Mouse (Mus musculus) activated CD4-positive, CD25-positive, alpha-beta regulatory T cell, adult 4 months (primary cell): Measurements from ENCODE around the gene Fga. TPM values are rescaled to one million over a fixed set of nuclear protein-coding genes. Genes with fewer than 3 reads are reported as not detected.
A peak's percentile ranks its signal among the peaks of the same experiment; 100 is the strongest.

Experiments
- ATAC-seq: one replicate; pipeline ENCODE4 v1.8.0; 2017
- polyA plus RNA-seq, 2 experiments: library from polyadenylated mRNA; unstranded; fragments of 100-300 nt; shearing (Covaris generic); gene quantifications; one replicate each; pipeline ENCODE4 v1.2.1; 2017

The Fga gene
- polyA plus RNA-seq, 2 experiments from 2014 or later, result not detected

DNA sequence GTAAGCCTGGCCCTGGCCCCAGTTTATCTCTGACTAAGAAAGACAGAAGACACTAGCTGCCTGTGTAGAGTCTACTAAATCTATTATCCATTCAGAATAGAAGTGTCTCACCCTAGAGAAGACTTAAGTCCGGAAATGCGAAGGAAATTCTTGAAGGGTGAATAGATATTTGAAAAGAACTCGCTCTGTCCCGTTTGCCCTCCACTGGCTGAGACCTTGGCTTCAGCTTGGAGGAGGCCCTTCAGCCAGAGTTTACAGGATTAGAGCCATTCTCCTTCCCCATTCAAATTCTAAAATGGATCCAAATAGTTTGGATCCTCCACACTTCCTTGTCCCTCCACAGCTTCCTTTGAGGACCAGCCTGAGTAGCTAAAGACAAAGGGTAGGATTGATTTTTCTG is 4.5 kb downstream of the Fga start:
- ATAC-seq, result no peak

DNA sequence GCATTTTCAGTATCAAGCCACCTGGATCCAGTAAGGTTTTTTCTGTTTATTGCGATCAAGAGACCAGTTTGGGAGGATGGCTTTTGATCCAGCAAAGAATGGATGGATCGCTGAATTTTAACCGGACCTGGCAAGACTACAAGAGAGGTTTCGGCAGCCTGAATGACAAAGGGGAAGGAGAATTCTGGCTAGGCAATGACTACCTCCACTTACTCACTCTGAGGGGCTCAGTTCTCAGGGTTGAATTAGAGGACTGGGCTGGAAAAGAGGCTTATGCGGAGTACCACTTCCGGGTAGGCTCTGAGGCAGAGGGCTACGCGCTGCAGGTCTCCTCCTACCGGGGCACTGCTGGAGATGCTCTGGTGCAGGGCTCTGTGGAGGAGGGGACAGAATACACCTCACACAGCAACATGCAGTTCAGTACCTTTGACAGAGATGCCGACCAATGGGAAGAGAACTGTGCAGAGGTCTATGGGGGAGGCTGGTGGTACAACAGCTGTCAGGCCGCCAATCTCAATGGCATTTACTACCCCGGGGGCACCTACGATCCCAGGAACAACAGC is 7.0 kb downstream of the Fga start:
- no peak for ATAC-seq

GRCm38 (mm10) chr3:83033801-83034200 is 7.9 kb downstream of the Fga start:
- no peak for ATAC-seq

DNA sequence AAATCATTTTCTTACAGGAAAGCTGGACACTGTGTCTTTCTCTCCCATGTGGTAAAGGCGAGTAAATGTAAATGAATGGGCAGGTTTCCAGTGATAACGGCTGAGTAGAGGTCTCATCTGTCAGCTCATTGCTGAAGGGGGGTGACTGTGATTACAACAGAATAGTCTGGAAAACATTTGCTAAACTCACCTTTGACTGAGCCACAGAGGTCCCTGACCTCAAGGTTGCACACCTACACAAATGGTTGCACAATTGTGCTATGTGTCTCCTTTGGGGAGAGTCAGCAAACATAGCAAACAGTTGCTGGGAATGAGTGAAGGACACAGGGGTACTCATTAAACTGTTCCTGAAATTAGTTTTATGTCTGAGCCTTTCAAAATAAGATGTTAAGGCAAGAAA is 13.0 kb downstream of the Fga start:
- no peak for ATAC-seq

GRCm38 (mm10) chr3:83039666-83040065 is 13.8 kb downstream of the Fga start:
- no peak for ATAC-seq

DNA sequence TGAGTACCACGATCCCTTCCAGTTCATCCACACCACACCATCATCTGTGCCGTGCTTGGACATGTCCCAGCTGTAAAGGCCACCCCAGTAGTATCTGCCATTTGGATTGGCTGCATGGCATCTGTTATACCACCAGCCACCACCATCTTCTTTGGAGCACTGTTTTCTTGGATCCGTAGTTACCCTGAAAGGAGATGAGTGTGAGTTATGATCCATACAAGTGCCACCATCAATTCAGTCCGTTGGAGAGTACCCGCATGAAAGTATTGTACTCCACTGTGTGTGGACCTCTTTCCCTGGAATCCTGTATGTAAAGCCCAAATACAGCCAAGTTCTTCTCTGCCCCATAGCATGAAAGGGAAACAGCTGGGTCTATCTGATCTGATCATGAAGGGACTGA is 16.6 kb downstream of the Fga start:
- ATAC-seq, result no peak

- ATAC-seq, result no peak
Observed at GRCm38 (mm10) chr3:83046649-83047048, 20.8 kb downstream of the Fga start.

DNA sequence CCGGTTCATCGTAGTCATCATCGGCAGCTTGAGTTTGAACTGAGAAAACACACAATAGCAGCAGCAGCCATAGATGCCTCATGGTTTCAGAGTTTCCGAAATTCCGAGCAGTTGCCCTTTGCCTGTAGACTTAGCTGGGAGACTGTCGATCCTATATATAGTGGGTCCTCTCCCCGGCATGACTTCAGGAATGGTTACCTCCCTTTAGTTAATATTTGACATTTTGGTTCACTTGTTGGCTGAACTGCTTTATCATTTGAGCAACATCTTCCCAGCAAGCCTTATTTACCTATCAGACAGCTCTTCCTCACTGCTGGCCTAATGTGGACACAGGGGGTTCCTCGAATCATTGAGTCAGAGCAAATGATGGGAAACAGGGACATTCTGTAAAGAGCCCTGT is 23.8 kb downstream of the Fga start, which contains the start of gene Fgb:
Gene Fgb, minus strand, starts transcription at position 184 of the 400 bp plus-strand sequence.
- ATAC-seq, result no peak

- no peak for ATAC-seq
Observed at GRCm38 (mm10) chr3:83050661-83051060, 24.8 kb downstream of the Fga start.

DNA sequence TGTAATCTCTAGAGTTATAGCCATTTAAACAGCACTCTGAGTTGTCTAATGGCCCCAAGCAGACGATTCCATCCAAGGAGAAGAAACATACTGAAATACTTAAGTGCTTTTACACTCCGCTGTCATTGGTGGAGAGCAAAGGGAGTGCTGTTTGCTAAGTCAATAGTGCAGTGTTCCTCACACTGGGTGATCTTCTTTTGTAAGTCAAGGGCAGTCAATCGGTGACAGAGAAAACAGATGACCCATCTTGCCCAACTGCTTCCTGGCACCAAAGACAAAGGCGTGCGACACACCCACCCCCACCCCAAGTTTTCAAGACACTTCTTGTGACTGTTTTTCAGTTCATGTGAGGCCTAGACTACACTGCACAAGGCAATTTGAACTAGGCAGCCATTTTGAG is 26.2 kb downstream of the Fga start:
- ATAC-seq, result no peak

- no peak for ATAC-seq
Observed at GRCm38 (mm10) chr3:83053126-83053525, 27.2 kb downstream of the Fga start.

GRCm38 (mm10) chr3:83053758-83054157 is 27.9 kb downstream of the Fga start:
- ATAC-seq, result no peak

- ATAC-seq, result peak; percentile 6
Observed at GRCm38 (mm10) chr3:83054759-83055158, 28.9 kb downstream of the Fga start.

GRCm38 (mm10) chr3:83055281-83056038 is 29.6 kb downstream of the Fga start, which contains the start of gene Plrg1:
TSS of gene Plrg1 (plus strand) at chr3:83055522.
- ATAC-seq, result peak; percentile 93

DNA sequence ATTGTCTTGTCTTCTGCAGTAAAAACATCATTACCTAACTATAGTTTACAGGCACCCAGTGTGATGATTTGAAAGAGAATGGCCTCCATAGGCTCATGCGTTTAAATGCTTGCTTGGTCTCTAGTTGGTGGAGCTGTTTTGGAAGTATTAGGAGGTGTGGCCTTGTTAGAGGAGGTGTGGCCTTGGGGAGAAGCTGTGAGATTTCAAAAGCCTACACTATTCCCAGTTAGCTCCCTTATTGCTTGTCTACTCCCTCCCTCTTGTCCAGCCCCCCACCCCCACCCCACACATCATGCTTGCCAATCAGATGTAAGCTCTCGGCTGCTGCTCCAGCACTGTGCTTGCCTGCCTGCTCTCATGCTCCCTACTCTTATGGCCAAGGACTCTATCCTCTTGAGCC is 31.2 kb downstream of the Fga start:
- ATAC-seq, result no peak

DNA sequence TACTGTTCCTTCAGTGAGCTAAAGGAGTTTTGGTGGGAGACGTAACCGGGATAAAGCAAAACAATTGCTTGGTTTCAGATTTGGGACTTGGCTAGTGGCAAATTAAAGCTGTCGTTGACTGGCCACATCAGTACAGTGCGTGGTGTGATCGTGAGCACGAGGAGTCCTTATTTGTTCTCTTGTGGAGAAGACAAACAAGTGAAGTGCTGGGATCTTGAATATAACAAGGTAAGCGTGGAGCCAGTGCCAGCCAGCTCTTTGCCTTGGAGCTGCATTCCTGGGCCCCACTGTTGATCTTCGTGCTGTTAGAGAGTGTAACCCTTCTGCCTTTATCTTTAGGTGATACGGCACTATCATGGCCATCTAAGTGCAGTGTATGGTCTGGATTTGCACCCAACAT is 42.0 kb downstream of the Fga start:
- ATAC-seq, result no peak

DNA sequence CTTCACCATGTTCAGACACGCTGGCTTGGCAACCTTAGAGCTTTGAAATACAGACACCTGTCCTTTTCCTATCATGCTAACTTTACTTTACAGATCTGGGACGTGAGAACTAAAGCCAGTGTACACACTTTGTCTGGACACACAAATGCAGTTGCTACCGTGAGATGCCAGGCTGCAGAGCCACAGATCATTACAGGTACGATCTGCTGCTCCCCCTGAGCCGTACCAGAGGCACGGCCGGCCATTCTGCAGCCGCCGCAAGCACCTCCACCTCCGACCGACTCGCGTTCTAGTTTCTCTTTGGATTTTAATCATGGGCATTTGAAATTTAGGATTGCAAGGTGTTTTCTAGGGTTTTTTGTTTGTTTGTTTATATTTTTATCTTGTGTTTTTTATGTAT is 43.0 kb downstream of the Fga start:
- ATAC-seq, result no peak

- ATAC-seq, result no peak
Observed at GRCm38 (mm10) chr3:83070231-83070630, 44.4 kb downstream of the Fga start.

GRCm38 (mm10) chr3:83076563-83076962 is 50.7 kb downstream of the Fga start:
- ATAC-seq, result no peak

DNA sequence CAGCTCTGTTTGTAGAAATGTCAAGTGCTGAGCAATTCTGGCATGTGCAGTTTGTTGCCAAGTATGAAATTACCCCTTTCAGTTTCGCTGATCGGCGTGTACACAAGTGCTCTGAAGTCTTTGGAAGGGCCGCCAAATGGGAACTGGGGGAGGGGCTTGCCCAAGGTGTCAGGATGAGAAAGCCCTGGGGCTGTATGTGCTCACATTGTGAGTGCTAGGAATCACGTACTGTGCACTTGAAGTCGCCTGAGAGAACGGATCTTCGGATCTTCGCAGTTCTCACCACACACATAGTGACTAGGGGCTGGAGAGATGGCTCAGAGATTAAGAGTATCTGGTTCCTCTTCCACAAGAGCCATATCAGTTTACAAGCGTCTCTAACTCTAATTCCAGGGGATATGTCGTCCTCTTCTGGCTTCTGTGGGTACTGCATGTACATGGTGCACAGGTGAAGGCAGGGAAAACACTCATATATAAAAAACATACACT is 54.7 kb downstream of the Fga start:
- ATAC-seq, result peak; percentile 82
